Mouse (Mus musculus): Measurements from ENCODE around the gene Amotl2. TPM values are rescaled to one million over a fixed set of nuclear protein-coding genes. Genes with fewer than 3 reads are reported as not detected.

The Amotl2 gene
- total RNA-seq, 2 experiments from 2014 or later, result 16.7 to 19.5 TPM

DNA sequence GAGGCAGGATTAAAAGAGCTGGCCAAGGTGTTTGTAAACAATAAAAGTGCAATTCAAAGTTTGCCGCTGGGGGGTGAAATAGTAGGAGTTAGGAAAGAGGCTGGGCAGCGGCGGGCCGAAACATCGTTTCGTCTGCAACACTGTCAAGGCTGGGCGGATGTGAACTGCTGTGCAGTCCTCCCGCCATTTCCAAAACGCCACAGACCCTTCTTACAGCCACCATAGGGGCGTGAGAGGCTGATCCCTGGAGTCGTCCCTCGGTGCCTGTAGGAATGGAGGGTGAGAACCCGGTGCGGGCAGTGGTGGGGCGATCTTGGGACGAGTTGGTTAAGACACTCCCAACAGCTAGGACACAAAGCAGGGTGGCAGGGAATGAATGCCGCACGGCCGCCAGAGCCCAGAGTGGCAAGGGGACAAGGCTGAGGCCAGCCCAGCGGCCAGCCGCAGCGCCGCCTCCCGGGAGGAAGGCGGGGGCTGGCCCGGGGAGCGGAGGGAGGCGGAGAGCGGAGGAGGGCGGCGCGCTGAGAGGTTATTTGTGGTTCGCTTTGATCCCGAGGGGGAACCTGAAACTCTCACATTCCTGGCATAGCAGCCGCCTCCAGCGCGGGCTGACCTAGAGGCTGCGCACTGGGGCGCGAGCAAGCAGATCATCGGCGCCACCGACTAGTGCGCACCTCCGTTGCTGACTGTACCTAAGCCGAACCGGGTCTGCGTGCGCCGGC, 853 bp downstream of the Amotl2 start:
- intact Hi-C loops (cut with DNase I), result loop anchor here (5.0 to 10.0 kb wide), 2 partner anchors 75 to 147 kb away; no protein-coding TSS in a partner anchor
- peak; percentile 66 to 78 for DNase-seq (ENCODE audit: low spot score in 2 of 2)

DNA sequence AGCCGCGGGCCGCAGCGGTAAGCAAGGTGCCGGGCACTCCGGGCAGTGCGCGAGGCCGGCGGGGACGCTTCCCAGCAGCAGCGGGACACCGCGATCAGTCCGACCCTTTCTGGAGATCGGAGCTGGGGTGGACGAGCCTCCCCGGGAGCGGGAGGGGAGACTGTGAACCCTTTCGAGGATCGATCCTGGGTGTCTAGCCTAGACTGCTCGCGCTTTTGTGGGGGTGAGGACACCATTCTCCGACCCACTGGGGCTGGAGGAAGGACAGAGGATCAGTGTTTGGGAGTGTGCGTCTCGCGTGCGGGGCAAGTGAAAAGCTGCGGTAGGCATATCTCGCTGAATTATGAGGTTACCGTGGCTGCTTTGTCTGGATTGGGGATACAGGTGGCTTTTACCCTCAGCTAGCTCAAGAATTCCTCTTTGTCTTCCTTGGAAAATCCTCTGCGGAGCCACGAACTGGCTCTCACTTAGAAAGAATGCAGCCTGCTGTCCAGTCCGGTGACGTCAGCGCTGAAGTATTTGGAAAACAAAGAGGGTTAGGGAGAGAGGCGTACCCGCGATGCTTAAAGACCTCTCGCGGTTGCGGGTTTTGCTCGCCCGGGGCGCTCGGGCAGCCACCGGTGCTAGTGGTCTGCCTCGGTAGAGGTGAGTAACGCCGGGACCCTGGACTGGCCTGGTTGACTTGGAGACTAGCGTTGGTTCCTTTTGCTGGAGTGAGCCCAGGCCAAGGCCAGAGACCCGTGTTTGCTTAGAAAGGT, 1.6 kb downstream of the Amotl2 start:
- intact Hi-C loops (cut with DNase I), result loop anchor here (5.0 to 10.0 kb wide), 2 partner anchors 76 to 147 kb away; no protein-coding TSS in a partner anchor
- peak; percentile 54 to 65 for DNase-seq (ENCODE audit: low spot score in 2 of 2)

DNA sequence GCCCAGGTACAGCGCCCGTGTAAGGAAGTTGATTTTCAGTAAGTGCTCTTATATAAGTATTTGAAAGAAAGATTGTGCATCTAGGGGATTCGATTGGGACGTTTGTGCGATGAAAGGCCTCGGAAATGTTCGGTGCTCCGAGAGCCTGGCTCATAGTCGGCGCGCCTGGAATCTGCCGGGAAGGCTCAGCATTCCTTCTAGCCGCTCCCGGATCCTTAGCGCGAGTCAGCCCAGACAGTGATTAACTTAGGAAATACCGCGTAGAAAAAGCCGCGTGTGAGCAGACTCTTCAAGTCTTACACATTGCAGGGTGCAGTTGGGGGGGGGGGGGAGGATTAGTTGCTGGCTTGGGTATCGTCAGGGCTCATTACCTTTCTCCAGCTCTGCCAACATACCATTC, 2.2 kb downstream of the Amotl2 start:
- DNase-seq (ENCODE audit: low spot score in 2 of 2), result peak in 1 of 2 experiments; percentile 44
- intact Hi-C loops (cut with DNase I), result loop anchor here (5.0 to 10.0 kb wide), 2 partner anchors 76 to 146 kb away; no protein-coding TSS in a partner anchor

DNA sequence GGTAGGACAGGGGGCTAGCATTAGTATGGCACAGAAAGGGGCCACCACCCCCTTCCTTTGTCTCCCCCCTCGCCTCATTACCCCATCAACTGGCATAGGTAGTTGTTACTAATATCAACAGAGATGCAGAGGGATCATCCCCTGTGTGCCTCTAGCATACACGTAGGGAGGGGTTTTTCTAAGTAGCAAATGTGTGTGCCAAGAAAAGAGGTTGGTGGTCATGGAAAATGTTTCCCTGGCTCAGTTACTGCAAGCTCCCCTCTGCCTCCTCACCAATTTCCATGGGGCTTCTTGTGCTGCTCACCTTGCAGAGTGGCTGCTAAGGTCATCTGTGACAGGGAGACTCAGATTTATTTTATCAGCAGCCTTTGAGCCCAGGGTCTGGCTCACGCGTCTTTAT, 2.6 kb downstream of the Amotl2 start:
- no peak for DNase-seq (ENCODE audit: low spot score in 2 of 2)
- intact Hi-C loops (cut with DNase I), result loop anchor here (5.0 to 10.0 kb wide), 2 partner anchors 77 to 146 kb away; no protein-coding TSS in a partner anchor

DNA sequence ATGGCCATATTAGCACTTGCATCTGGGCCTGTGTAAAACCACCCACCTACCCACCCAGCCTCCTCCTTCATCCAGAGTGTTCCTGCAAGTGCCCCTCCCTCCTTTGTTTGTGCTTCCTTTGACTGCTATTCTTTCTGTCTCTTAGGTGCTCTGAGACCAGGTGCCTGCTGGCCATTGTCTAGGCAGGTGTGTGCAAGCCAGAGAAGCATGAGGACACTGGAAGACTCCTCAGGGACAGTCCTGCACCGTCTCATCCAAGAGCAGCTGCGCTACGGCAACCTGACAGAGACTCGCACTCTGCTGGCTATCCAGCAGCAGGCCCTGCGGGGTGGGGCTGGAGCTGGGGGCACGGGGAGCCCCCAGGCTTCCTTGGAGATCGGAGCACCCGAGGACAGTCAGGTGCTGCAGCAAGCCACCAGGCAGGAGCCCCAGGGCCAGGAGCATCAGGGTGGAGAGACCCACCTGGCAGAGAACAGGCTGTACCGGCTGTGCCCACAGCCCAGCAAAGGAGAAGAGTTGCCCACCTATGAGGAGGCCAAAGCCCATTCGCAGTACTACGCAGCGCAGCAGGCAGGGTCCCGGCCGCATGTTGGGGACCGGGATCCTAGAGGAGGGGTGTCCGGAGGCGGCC, 3.6 kb downstream of the Amotl2 start:
- intact Hi-C loops (cut with DNase I), result loop anchor here (5.0 to 10.0 kb wide), 2 partner anchors 78 to 145 kb away; no protein-coding TSS in a partner anchor
- DNase-seq (ENCODE audit: low spot score in 2 of 2), result no peak

DNA sequence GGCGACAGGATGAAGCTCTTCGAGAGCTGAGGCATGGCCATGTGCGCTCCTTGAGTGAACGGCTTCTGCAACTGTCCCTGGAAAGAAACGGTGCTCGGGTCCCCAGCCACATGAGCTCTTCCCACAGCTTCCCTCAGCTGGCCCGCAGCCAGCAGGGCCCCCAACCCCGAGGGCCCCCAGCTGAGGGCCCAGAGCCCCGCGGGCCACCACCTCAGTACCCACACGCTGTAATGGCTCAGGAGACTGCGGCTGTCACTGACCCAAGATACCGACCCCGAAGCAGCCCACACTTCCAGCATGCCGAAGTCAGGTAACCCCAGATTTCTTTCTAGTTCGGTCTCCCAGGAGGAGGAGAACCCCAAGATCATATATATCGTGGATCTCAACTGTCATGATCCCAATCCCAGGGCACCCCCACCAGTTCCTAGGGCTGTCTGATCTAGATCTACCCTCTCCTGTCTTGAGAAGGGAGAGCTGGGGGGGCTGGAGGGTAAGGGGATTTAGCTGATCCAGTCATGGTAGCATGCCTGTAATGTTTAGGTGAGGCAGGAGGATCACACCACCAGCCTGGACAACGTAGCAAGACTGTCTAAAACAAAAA, 4.2 kb downstream of the Amotl2 start:
- intact Hi-C loops (cut with DNase I), result no loop called here
- DNase-seq (ENCODE audit: low spot score in 2 of 2), result no peak

DNA sequence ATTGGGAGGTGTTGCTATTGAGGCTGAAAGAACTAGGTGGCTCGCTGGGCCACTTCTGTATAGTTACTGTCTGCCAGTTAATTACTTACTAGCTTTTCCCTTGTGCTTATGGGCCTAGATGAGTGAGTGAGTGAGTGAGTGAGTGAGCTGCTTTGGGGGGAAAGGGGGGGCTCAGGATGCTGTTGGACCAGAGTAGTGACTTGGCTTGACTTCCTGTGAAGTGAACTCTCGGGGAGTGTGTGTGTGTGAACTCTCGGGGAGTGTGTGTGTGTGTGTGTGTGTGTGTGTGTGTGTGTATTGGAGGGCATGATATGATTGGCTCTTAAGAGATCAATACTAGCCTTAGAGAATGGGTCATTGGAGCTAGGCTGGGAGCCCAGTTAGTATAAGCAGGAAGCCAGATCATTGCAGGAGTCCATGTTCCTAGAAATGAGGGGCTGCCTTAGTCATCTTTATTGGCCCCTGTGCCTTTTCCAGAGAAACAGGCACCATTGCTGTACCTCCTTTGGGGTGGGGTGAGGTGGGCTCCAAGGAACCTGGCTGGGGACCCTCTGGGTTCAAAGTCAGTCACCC, 5.0 kb downstream of the Amotl2 start:
- intact Hi-C loops (cut with DNase I), result no loop called here
- no peak for DNase-seq (ENCODE audit: low spot score in 2 of 2)

DNA sequence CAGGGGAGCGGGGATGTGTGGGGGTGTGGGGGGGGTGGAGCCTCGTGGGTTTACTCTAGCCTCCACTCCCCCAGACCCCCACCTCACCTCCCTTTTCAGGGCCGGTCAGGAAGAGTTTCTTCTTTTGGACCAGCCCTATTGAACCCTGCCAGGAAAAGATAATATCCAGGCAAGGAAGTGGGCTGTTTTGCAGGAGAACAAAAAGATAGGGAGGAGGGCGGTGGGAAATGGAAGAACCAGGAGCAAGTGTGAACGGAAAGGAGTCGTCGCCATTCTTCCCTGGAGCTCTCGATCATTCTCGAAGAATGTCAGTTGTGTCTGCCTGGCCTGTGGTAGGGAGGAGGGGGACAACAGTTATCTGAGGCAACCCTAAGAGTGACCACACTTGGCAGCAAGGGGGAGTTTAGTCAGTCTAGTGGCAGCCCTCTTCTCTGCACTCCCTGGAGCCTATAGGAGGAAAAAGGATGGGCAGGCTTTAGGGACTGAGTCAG, 5.6 kb downstream of the Amotl2 start:
- intact Hi-C loops (cut with DNase I), result no loop called here
- DNase-seq (ENCODE audit: low spot score in 2 of 2), result no peak

DNA sequence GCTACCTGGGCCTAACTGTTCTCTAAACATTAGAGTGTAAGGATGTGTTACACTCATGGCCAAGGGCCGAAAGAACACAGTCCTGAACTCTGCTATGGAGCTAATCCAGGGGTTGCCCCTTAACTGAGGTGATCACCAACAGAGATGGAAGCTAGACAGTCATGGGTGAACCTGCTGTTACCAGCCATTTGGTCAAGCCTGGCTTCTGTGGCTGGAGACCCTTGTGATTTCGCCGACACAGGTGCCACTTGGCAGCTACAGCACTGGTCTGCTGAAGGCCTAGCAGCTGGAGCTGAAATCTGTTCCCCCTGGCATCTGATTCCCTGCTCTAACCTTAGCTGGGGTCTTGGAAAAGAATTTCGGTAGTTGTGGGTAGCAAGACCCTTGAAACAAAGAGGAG, 6.3 kb downstream of the Amotl2 start:
- intact Hi-C loops (cut with DNase I), result no loop called here
- DNase-seq (ENCODE audit: low spot score in 2 of 2), result no peak

DNA sequence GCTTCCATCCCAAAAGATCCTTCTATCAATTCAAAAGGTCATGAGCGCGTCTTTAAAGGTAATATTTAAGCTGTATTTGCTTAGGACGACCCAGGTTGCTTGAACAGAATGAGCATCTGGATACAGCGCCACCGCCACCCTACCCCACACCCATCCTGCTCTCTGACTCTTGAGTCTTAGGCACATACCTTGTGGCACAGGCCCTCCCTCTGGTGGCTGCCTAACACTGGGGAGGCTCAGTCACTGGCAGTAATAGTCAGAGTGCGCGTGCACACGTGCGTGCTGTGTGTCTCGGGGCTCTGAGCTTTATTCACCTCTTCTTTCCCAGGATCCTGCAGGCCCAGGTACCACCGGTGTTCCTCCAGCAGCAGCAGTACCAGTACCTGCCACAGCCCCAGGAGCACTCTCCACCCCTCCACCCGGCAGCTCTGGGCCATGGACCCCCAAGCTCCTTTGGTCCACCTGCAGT, 6.8 kb downstream of the Amotl2 start:
- intact Hi-C loops (cut with DNase I), result no loop called here
- DNase-seq (ENCODE audit: low spot score in 2 of 2), result no peak

DNA sequence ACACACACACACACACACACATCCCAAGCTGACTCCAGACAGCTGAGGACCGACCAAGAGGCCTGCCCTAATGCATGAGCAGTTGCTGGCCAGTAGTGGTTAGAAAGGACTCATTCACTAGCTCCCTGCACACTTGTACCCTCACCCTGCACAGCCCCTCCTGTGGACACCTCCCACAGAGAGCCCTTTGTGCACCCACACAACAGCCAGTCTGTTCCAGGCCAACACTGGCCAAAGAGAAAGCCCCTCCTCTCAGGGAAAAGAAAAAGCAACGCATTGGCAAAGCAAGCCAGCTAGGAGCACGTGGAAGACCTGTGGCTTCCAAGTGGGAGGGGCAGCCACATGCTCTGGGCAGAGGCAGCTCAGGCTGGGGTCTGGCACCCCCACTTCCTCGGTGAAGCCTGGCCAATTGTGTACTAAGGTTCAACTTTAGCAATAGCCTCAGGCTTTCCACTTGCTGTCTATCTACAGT, 7.6 kb downstream of the Amotl2 start:
- intact Hi-C loops (cut with DNase I), result no loop called here

DNA sequence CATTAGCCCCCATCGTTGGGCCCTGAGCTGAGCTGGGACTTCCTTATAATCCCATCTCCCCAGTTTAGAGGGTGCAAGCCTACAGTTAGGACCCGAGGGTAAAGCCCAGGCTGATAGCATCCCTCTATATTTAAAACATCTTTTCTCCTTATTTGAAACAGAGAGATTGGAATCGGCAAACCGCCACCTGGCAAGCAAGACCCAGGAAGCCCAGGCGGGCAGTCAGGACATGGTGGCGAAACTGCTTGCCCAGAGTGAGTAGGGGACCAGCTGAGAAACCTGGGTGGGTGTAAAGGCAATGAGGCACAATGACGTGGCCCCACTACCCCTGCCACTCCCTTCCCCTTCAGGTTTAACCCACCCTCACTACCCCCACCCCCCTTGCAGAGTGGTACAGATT, 8.5 kb downstream of the Amotl2 start:
- DNase-seq (ENCODE audit: low spot score in 2 of 2), result no peak
- intact Hi-C loops (cut with DNase I), result no loop called here

More for the DNA sequence above, 7.6 kb downstream of the Amotl2 start:
- peak; percentile 66 to 84 for DNase-seq (ENCODE audit: low spot score in 2 of 2)

DNA sequence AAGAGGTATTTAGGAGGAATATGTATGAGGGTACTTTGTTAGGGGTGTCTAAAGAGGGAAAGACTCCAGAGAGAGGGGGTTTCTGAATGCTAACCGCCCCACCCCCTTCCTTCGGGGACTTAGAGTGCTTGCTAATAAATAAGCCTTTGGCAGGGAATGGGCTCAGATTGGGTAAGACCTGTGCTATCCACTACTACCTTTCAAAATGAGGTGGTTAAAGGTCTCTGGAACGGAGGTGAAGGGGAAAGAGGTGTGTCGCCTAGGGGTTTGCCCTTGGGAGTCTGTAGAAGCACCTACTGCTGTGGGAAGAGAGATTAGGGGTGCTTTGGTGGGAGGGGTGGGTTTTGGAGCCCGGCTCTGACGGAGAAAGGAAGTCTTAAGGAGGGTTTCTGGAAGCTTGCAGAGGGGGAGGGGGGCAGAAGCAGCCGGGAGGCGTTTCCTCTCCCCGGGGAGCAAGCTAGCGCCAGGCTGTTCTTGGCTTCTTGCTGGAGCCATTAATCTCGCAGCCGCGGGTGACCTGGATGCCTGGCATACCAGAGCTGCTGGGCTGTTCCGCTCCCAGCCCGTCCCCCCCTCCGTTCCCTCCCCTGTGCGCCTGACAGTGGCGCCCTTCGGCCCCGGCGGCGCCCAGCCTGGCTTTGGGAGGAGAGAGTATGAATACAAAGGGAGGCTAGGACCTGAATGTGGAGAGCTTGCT, 9.6 kb downstream of the Amotl2 start:
- intact Hi-C loops (cut with DNase I), result no loop called here

DNA sequence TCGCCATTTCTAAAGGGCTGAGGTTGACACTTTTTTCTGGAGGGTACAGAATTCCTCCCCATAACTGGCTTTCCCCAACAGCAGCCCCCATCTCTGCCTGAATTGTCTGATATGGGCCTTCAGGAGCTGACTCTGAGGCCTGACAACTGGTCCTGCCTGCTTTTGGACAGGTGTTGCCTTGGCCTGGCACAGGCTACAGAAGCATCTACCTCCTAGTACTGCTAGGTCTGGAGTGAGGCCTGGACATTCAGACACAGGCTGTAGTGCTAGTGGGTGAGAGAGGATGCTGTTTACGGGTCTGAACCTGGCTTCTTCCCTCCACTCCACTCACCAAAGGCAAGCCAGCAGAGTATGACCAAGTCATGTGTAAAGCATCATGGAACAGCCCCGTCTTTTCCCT, 10.3 kb downstream of the Amotl2 start:
- intact Hi-C loops (cut with DNase I), result no loop called here
- DNase-seq (ENCODE audit: low spot score in 2 of 2), result no peak

More for the DNA sequence above, 9.6 kb downstream of the Amotl2 start:
- DNase-seq (ENCODE audit: low spot score in 2 of 2), result peak; percentile 57 to 62

DNA sequence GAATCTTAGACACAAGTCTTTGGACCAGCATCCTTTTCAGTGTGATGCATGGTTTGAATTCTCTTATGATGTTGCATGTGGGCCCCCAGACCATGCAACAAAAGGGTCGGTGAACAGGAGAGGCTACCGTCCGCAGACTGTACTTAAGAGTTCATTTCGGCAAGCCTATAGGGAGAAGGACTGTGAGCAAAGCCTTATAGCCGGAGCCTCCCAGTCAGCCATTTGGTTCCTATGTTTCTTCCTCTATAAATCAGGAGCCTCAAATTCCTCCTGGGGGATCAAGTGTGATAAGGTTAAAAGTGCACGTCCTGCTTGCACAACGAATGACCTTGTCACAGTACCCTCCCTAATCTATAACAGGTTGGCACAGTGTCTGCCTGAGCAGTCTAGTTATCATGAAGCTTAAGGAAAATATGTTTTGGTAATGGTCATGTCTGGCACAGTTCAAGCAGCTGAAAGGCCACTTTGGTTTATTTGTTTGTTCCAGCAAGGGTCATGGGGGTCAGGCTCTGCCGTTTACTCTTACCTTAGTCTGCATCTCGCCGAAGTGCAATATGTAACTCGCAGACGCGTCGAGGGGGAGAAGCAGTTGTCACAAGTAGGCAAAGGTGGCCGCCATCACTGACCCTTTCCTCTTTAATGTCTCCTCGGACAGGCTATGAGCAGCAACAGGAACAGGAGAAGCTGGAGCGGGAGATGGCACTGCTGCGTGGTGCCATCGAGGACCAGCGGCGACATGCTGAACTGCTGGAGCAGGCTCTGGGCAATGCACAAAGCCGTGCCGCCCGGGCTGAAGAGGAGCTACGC, 11.4 kb downstream of the Amotl2 start:
- no peak for DNase-seq (ENCODE audit: low spot score in 2 of 2)
- intact Hi-C loops (cut with DNase I), result no loop called here

DNA sequence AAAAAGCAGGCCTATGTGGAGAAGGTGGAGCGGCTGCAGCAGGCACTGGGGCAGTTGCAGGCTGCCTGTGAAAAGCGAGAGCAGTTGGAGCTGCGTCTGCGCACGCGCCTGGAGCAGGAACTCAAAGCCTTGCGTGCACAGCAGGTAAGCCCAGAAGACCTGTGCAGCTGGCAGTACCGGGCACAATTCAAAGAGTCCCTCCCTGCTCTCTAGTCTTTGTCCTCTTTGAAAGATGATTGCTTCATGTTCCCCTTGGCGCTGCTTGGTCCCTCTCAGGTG, 11.9 kb downstream of the Amotl2 start:
- intact Hi-C loops (cut with DNase I), result no loop called here
- DNase-seq (ENCODE audit: low spot score in 2 of 2), result no peak

DNA sequence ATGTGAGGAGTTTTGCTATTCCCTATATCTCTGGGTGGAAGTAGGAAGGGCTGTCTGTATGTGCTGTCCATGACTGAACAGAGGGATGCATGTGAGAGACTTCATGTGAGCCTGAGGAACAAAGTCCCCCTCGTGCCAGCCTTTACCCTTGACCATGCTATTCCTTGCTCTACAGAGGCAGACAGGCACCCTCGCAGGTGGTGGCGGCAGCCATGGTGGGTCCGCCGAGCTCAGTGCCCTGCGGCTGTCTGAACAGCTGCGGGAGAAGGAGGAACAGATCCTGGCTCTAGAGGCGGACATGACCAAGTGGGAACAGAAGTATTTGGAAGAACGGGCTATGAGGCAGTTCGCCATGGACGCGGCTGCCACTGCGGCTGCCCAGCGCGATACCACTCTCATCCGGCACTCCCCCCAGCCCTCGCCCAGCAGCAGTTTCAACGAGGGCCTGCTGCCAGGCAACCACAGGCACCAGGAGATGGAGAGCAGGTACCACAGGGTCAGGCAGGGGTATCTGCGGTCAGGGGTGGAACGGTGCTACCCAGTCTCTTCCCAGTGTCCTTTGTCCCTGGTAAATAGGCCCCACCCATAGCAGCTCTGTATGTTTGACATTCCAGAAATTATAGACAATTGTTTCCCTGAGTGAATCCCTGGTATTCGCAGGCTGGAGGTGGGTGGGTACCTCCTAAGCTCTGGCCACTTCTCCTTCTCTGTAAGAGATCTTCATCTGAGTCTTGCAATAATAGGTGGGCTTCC, 12.8 kb downstream of the Amotl2 start:
- no peak for DNase-seq (ENCODE audit: low spot score in 2 of 2)
- intact Hi-C loops (cut with DNase I), result no loop called here

Data from left cerebral cortex, postnatal 14 days (tissue).